Mouse (Mus musculus): Measurements from ENCODE around the gene Fn3k.
A peak's percentile ranks its signal among the peaks of the same experiment; 100 is the strongest.

The Fn3k gene

DNA sequence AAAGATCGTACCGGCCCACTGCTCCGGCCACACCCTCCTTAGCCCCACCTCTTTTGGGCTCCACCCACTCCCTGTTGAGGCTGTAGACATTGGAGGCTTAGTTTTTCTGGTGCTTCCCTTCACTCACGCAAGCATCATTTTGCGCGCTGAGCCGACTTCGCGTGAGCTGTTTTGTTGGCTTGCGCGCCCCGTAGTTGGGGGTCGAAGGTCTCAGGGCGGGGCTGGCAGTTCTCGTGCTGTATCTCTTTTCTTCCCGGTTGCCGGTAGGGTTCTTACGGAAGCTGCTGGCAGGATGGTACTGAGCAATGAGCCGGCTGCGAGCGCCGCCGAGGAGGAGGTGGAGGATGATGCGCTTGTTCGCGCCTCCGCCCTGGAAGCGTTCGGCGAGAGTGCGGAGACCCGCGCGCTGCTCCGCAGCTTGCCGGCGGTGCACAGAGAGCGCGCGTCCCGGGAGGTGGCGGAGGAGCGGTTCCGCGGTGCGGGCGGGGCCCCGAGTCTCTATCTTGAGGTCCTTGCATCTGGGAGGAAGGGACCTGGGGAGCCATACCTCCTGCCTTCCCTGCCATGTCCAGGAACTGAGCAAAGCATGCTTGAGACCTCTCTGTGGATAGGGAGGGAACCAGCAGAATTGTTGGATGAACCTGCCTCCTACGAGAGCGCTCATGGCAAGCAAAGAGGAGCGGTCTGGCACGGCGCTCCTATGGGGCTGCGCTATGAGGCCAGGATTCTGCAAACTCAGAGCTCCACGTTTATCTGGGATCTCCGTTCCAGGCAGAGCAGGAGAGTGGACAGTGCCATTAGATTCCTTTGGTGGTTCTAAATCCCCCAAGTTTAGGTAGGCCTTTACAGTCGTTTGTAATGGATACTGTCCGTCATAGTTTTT is 17.3 kb downstream of the Fn3k start, which contains the start of gene Tbcd:
TSS of gene Tbcd (plus strand) at position 197 of the 883 bp plus-strand sequence.
- peak; percentile 94 for DNase-seq (ENCODE audit: low read depth, low spot score)

DNA sequence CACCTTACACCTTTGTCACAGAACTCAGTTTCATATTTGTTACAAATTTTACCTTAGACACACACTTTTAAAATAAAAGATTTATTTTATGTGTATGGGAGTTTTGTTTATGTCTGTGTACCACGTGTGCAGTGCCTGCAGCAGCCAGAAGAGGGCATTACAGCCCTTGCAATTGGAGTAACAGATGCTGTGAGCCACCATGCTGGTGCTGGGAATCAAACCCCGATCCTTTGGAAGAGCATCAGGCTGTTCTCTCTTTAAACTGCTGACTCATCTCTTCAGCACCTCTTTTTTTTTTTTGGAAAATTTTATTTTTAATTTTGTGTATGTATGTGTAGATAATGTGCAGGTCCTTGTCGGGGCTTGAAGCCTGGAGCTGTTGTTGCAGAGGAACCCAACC is 23.2 kb downstream of the Fn3k start:
- DNase-seq (ENCODE audit: low read depth, low spot score): no peak

DNA sequence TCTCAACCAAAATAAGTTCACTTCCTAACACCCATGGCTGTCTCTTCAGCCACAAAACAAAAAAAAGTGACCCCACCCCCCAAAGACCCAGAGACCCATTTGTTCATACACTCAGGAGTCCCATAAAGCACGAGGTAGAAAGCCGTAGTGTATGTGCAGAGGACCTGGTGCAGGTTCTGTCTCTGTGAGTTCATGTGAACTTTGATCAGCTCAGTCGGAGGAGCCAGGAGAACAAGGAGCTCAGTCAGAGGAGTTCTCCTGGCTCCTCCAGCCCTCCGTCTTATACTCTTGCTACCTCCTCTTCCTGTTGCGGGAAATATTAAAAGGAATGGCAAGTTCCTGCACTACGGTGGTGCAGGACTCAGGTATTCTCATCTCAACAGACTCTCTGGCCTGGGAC is 32.7 kb downstream of the Fn3k start:
- no peak for DNase-seq (ENCODE audit: low read depth, low spot score)

DNA sequence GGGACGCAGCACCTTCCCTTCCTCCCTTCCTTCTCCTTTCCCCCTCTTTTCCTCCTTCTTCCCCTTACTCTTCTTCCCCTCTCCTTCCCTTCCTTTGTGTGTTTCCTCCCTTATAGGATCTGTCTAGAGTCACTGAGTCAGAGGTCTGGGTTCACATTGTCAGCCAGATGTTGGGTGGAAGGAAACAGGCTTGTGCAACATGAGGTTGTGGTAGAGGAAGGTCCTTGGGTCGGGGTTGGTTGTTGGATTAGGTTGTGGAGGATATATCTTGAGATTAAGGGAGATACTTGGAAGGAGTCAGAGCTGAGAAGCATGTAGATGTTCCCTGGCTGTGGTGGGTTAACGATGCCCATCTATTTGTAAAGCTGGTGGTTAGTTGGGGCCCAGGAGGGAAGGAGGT is 40.1 kb downstream of the Fn3k start:
- DNase-seq (ENCODE audit: low read depth, low spot score): no peak

DNA sequence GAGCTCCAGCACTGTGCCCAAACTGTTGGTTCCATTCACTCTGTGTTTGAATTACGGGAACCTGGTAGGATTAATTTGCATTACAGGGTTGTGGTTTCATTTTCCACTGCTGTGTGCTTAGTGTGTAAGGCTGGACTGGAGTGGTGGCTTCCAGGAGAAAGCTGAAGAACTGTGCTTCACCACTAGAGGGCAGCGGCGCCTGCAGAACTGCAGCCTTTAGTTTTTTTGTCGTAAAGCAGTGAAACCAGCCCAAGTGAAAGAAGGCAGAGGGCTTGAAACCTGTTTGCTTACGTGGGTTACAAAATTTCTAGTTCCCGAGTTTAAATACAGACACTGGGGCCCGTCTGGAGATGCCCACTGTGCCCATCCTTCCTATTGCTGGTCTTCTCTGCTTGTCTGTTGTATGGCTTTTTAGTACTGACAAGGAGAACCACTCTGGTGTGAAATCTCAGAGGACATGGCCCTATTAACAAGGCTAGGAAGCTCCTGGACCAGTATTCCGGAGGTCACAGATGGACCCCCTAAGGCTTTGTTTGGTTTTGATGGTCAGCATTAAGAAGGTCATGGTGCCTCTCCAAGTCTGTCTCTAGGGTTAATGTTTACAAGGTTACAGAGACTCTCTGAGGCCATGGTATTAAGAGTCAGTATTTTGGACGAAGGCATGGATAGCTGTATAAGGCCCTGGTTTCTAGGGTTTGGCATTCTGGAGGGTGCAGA is 41.1 kb downstream of the Fn3k start:
- DNase-seq (ENCODE audit: low read depth, low spot score): peak; percentile 79

DNA sequence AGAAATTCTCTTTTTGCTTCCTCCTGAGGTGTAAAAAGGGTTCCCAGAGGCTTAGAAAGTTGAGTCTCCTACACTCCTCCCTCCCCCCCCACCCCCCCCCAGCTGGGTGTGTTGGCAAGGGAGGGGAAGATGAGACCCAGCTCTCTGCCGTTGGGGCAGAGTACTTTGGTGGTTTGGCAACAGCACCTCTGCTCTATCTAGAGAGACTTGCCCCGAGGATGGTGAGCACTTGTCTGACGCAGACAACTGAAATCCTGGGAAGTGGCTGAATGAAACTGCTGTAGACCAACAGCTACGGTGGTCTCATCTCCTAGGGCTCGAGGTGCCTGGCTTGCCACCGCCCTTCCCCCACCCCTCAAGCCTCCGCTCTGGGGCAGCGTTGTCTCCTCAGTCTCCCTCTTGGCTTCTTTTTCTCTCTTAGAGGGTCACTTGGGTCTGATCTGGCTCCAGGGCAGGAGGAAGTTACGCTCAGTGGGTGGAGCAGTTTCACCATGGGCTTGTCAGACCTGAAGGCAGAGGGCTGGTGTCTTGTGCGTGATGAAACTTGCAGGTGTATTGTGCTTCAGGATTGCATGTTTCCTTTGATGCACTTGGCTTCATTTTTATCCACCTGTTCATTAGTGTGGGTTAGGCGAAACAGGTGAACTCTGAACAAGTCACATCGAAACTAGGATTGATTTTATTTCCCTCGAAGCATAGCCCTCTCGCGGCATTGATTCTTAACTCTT is 44.9 kb downstream of the Fn3k start:
- no peak for DNase-seq (ENCODE audit: low read depth, low spot score)

DNA sequence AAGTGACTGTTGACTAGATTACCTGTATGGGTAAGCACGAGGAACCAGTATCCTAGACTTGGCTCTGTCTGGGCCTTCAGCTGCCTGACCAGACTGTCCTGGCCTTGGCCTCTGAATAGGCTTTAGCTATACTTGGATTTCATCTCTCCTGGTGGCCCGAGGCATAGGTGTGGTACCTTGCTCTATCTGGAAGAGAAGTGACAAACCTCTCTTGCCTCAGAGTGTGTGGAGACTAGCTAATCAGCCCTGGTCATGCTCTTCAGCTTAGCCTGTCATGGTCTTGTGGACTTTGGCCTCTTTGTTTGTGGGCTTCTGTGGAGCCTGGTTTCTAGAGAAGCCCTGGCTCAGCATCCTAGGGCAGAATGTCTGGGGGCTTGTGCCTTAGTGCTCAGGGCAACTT is 46.4 kb downstream of the Fn3k start:
- no peak for DNase-seq (ENCODE audit: low read depth, low spot score)

DNA sequence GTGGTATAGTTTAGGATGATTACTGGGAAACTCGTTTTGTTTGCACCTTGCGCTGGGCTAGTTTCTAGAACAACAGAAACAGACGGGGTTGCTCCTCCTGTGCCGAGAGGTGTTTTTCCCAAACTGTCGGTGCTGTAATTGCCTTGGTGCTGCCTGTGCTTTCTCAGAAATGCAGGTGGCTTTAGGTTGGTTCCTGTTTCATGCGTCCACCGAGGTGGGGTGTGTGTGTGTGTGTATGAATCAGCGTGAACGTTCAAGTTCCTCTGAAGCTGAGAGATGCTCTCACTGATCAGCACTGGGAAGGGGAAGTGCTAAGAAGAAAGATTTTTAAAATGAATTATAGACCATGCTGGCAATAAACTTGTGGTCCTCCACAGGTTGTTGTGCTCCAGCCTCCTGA is 51.2 kb downstream of the Fn3k start:
- DNase-seq (ENCODE audit: low read depth, low spot score): no peak

DNA sequence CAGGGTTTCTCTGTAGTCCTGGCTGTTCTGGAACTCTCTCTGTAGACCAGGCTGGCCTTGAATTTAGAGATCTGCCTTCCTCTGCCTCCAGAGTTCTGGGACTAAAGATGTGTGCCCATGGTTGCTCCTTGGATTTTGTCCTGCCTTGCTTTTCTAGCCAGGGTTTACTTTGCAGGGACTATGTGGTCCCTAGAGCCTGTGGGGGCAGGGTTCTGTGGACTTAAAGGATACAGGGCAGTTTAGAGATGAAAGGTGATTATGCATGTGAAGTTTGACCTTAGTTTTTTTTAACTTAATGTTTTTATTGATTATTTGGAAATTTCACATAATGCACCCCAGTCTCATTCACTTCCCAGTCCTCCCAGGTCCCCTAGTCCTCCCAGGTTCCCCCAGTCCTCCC is 55.9 kb downstream of the Fn3k start:
- no peak for DNase-seq (ENCODE audit: low read depth, low spot score)
